ENCODE assay signal across 16 mouse cellular contexts in the genomic region with DNA sequence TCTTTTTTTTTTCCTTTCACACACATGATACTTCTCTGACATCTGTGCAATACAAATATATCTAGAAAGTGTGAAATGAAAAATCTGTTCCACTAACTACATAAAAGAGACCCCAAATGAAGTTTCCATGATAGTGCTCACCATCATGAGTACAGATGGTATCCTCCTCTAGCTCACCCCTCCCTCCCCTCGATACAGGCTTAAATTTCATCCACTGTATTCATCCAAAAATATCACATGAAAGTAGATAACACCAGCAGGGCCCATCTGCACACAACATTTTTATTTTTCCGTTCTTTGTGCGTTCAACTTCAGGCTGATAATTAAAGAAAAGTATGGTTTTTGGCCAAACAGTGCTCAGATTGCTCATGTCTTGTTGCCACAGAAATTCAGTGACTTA. TPM values are rescaled to one million over a fixed set of nuclear protein-coding genes. Genes with fewer than 3 reads are reported as not detected.
DNase-seq lines count a peak whose midpoint lies in the region; ATAC-seq and TF ChIP-seq lines count a peak whose summit lies in the region.
"Had no signal": no experiment of that assay in that cellular context is flagged by ENCODE, and none has a peak within 500 bp of the region (broad histone marks: within the 10 kb centered on the region; RNA-seq: fewer than 3 reads in every experiment).

No protein-coding gene starts in this region.

- peak; percentile 17; the same call in 1 of the 2 replicates for ATAC-seq in frontal cortex, adult (ENCODE audit: low TSS enrichment)

- TF ChIP-seq CTCF in brain, embryonic 14.5 days (IDR thresholded peaks at IDR 0.05; ENCODE audit: borderline replicate concordance, extremely low read depth, insufficient read depth, insufficient read length) = no peak

- no peak for DNase-seq in frontal cortex, postnatal 14 days (ENCODE audit: low spot score in 2 of 2)
- DNase-seq in layer of hippocampus, adult 8-10 months (ENCODE audit: low spot score in 2 of 2) = peak; percentile 36 to 44
- no peak for DNase-seq in layer of hippocampus, postnatal 36 days
- peak; percentile 69 for DNase-seq in brain, adult 2 months (ENCODE audit: low read depth, low spot score)
- DNase-seq in brain, embryonic 14.5 days (ENCODE audit: low read depth) = peak; percentile 73
- DNase-seq in lung, postnatal 36 days = no peak
- DNase-seq in urinary bladder, adult 18-20 months (ENCODE audit: low spot score in 2 of 2) = no peak
- DNase-seq: adrenal gland, adult 2 months; adrenal gland, postnatal 25 days; cerebellum, adult 11-12 months; cerebellum, adult 9-10 months; cerebellum, postnatal 25 days; gastrocnemius, postnatal 36 days; heart, adult 11 months; heart, postnatal 36 days had no signal

- TF ChIP-seq POLR2A in brain, embryonic 14.5 days (IDR thresholded peaks at IDR 0.05; ENCODE audit: borderline replicate concordance, extremely low read depth, insufficient read depth, insufficient read length, poor library complexity, severe bottlenecking) = no peak

RNA-seq across cellular contexts. Expression of a gene that starts 5.5 kb away (rescaled TPM):
- 10 to 100 TPM; 60.8 to 92.2 (median 69.4) TPM for total RNA-seq in layer of hippocampus, adult 8-10 months (2022)
- total RNA-seq in layer of hippocampus, postnatal 36 days (2021) = 10 to 100 TPM; 61.4 to 63.8 TPM
- polyA plus RNA-seq in brain, embryonic 14.5 days (2012; rRNA removed) = 30.4 and 34.2 TPM in 2 replicates
- total RNA-seq: adrenal gland, postnatal 25 days had no signal
- polyA plus RNA-seq: adrenal gland, adult 2 months had no signal

Comparison
In these comparisons a context has a peak if more than half of its experiments do, and no peak if none do; other contexts are left out.
1. DNase-seq: peak in layer of hippocampus, adult 8-10 months (2 of 2), brain, adult 2 months (single experiment) and brain, embryonic 14.5 days (single experiment); none in frontal cortex, postnatal 14 days (0 of 2), layer of hippocampus, postnatal 36 days (0 of 2), lung, postnatal 36 days (single experiment) and urinary bladder, adult 18-20 months (0 of 2).